Mouse (Mus musculus): ENCODE measurements around the gene Snx18.
A peak's percentile ranks its signal among the peaks of the same experiment; 100 is the strongest.

The Snx18 gene

DNA sequence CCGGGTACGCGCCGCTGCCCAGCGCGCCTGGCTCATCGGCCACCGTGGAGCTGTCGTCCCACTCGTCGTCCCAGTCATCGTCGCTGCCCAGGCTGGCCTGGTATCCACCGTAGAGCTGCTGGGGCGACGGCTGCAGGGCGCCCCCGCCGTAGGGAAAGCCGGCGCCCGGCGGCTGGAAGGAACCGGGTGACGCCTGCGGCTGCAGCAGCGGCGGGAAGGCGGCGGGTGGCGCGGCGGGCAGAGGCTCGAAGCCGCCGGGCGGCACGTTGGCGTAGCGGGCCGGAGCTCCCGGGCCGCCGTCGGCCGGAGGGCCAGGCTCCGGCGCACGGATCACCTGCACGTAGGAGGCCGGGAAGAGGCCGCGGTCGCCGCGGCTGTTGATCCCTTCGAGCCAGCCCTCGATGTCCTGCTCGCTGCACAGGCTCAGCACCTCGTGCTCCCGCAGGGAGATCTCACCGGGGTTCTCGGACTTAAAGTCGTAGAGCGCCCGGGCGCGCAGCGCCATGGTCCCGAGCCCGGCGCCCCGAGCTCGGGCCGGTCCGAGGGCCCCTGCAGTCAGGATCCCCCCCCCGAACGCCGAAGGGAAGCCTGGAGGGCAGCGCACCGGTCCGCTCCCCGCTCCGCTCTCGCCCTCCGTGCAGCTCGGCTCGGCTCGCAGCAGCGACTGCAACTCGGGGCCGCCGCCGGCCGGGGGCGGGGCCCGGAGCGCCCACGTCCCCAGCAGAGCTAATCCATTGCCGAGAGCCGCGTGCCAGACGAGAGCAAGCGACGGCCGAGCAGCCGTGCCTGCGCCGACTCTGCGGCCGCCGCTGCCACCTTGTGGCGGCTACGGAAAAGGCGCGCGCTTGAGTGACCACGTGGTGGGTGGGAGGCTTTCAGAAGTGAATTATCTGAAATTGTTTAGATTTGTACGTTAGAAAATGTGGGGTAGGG lies at the start of gene Snx18:
TSS of gene Snx18 (minus strand) at position 674 of the 933 bp plus-strand sequence.
- peak; percentile 89 for DNase-seq

DNA sequence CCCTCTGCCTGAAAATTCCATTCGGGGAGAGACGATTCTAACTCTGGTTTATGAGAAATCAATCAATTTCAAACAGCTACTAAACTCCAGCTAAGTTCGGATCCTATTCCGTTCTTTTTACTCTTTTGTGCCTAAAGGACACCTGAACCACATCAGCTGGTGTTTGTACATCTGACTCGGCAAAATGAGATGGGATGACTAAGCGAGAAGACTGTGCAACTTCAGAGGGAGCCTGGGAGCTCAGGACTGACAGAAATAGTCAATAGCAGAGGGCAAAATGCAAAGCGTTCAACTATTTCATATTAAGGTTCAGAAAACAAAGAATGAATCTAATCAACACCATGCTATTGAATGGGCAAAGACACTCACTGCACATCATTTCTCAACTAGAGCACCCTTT lies 45.5 kb upstream of the Snx18 start:
- no peak for DNase-seq

DNA sequence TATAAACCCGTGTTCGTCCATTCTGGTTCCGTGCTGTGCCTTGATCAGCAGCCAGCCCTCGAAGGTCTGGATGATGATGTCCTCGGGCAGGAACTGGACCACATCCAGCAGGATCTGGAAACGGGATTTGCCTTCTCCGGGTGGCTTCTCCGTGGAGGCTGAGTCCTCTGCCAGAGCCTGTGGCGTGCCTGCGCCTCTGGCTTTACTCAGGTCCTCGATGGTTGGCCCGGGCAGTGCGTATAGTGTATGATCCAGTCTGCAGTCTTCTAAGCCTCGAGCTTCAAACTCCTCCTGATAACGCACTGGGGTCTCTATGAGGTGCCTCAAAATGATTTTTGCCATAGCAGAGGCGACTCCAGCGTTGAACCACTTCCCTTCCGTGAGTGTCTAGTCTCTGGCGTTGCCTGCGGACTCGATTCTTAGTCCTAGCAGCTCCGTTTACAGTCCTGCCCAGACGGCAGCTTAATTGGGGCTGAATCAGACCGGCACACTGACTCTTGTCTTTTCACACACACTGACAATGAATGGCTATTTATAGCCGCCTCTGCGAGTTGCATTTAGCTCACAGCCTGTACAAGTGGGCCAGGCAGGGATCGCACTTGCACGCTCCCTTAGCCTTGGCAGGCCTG lies 44.9 kb upstream of the Snx18 start, which contains the start of gene Hspb3:
TSS of gene Hspb3 (minus strand) at position 526 of the 629 bp plus-strand sequence.
- peak; percentile 56 for DNase-seq

DNA sequence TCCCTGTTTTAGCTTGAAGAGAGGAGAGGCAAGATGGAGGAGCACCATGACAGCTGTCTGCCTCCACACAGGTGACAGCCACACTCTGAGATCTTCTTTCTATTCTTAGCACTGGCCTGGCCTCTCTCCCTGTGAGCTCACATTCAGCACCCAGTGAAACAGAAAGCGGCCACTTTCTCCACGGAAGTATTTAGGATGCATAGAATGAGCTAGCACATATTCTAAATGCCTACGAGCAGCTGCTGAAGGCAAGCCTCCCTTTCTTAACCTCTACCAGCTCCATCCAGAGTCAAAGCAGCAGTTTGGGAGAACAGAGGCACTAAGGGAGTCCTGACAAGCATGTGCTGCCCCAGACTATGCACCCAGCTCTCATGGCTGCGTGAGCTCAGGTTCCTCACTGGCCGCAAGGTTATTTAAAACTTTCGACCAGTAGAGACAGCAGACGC lies 43.5 kb upstream of the Snx18 start:
- no peak for DNase-seq

DNA sequence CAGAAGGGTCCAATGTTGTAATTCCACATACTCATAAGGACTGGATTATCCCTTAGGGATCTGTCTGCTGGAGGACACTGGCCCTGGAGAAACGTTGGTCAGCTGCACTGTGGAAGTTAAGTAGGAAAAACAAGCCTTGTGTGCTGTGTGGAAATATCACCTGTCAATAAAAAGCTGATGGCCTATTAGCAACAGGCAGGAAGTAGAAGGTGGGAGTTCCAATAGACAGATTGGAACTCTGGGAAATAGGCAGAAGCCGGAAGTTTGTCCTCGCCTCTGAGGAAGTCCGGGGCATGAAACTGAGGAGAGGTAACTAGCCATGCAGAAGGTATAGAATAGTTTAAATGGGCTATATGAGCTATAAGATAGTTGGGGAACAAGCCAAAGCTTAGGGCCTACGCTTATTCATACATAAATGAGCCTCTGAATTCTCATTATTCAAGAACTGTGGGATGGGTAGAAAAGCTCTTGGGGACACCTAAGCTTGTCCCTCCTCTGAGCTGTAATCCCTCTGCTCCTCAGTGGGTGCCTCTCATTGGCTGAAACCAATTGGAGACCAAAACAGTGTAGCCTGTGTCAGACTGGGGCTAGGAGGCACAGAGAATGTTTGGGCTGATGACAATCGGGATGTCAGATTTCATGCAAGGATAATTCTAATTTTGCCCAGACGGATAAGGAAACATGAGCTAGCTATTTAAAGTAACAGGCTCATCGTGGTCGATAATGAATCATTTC lies 42.4 kb upstream of the Snx18 start:
- no peak for DNase-seq

DNA sequence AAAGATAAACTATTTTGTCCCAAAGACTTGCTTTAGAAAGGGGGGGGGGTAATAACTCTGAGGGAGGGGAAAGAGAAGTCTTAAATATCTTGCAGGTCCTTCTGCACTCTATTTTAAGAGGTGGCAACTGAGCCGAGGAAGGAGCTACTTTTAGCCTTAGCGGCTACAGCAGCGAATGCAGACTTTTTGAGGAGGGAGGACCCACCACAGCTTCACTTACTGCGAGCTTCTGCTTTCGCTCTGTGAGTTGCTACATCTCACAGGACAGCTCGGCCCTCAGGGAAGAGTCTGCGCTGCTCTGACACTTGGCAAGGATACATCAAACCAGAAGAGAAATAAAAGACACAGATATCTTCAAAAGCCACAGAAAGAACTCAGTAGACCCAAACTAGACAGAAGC lies 38.8 kb upstream of the Snx18 start:
- no peak for DNase-seq

DNA sequence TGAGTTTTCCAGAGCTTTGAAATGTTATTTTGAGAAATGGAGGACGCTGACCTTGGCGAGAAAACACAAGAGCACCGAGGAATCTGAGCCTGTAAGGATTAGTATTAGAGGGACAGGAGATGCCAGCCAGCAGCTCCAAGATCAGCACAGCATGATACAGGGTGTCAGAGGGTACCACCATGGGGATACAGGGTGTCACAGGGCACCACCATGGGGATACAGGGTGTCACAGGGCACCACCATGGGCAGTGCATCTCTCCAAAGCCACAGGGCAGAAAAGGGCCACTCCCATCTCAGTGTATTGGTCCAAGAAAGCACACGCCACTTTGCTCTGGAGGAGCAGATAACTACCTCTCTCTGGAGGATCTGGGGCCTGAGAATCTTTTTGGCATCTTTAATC lies 38.3 kb upstream of the Snx18 start:
- no peak for DNase-seq

DNA sequence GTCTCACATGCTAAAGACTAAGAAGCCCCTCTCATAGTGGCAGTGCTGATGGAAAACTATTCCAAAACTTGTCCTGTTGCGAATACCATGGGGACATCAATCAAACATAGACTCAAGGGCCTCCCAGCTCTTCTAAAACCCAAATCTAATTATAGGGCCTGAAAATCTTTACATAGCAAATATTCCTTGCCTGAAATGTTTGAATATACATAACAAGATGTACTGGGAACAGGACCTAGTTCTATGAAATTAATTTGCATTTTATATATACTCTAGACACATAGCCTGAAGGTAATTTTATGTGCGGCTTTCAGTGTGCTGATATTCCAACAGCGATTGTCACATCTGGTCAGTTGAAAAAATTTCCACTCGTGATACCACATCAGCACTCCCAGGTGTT lies 37.1 kb upstream of the Snx18 start:
- no peak for DNase-seq

DNA sequence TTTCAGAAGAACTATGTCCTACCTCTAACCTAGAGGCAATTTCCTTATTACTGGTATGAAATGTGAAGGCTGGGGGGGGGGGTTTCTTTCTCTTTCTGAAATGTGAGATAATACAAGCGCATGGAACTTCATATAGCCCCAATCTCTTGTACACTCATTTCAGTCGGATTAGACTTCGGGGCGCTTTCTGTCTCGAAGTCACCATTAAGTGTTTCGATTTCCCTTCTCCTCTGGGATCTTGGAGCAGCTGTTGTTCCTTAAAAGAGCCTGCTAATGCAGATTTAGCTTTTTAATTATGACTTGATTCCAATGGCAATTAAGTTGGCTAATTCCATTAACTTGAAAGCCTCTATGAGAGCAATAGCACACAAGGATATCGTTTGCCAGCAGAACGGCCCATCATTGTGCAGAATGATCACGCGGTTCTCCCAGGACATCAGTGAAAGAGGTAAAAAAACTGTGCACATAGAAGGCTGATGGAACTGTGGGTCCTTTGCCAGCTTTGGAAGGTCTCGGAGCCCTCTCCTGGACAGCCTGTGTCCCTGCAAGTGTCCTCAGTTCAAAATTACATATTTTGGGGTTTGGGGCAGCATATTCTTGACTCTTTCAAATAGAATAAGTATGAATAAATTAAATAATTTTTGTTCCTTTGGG lies 22.7 kb upstream of the Snx18 start:
- DNase-seq = no peak

DNA sequence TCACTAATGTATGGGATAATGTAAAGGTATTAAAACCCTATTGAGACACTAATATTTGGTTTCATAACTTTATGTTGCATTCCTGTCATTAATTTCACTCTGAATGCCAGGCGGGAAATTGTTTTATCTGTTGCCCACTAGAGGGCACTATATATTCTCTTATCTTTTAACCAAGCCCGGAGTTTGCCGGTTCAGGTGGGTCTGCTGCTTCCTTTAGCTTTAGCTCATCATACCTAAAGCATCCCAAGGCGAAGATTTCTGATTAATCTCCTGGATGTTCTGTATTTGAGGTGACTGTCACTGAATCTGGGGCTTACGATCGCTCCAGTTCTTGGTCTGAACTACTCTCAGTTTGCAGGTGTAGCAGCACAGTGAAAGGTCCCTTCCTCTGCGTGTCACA lies 20.6 kb upstream of the Snx18 start:
- DNase-seq = peak; percentile 20

DNA sequence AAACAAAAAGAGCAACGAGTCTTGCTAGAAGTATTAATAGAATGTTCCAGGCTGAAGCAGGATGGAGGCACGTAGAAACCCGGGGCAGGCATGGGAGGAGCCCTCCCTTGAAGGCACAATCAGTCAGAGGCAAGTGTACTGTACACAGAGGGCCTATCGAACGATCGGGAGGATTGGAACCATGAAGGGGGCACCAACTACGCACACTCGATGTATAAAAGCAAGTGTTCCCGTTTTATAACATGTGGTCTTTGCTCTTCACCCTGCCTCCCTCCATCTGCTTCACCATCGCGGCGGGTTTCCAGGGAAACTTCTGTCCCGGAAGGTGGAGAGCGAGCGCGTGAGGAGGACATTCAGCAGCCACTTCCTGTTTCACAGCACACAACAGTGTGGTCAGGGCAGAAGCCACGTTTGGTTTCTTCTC lies 17.4 kb upstream of the Snx18 start:
- DNase-seq = no peak

DNA sequence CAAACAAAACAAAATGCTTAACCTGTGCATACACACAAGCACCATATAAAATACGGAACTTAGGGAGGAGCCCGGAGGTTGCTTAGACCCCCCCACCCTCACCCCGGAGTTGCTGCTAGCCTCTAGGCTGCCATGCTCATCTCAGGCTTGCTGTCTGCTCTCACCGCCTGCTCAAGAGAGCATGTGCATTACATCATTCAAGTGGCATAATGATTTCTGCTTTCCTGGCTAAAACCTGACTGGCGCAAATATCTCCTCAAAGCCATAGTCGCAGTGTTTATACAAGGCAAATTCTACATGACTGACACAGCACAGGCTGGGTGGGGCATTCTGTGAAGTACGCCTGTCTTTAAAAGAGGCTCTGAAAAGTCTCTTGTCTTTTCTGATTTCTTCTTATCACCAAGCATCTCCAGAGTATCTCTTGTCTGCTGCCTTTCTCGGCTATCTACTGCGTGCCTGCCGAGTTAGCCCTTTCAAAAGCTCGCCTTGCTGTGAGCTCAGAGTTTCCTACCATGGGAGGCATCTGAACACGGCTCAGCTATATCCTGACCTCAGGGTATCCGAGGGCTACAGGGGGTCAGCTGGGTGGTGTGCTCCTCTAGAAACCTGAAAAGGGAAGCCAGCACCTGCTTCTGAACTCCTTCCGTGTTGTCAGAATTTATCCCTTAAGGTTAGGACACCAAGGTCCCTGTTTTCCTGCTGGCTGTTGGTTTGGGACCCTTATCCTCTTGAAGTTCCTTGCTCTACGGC lies 16.5 kb upstream of the Snx18 start:
- no peak for DNase-seq

DNA sequence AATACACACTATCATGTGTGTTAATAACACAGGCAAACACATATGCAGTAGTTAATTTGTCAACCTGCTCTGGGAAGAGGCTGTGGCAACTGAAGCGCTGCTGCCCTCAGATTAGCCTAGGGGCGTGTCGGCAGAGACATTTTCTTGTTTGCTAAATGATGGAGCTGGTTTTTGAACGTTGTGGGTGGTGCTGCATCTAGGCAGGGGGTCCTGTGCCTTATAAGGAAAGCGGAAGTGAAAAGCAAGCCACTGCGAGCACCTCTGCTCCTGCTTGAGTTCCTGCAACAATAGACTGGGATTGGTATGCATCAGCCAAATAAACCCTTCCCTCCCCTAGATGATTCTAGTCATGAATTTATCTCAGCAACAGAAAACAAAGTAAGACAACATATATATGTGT lies 14.1 kb upstream of the Snx18 start:
- DNase-seq = no peak

DNA sequence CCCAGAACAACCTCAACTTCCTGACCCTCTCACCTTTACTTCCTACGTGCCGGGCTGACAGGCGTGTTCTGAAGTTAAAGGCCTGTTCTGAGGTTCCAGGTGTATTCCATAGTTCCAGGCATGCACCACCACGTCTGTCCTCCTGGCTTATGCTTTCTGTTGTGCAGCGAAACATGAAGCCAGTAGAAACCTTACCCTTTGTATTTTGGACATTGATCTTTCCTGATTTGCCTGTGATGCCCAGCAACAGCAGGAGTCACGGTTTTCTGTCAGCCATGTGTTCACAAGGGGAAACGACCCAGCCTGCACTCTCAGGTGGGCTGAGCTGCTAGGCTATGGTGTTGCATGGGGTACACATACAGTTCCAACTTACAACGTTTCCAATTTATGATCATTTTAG lies 9.2 kb upstream of the Snx18 start:
- DNase-seq = no peak

DNA sequence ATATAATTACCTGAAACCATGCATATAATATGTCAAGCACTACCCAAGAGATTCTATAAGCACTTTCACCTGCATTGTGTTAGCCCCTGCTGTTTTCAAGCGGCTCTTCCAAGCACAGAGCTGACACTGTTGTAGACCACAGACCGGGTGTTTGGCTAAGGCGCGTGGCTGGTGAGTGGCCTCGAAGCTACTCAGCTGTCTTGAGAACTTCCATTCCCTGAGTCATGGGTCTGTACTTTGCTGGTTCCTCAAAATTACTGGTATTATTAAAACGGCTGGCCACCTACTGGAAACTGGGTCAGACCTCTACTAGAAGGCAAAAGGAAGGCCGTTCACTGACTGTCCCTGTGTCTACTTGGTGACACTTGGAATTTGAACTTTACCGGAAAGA lies 4.5 kb upstream of the Snx18 start:
- DNase-seq = no peak

DNA sequence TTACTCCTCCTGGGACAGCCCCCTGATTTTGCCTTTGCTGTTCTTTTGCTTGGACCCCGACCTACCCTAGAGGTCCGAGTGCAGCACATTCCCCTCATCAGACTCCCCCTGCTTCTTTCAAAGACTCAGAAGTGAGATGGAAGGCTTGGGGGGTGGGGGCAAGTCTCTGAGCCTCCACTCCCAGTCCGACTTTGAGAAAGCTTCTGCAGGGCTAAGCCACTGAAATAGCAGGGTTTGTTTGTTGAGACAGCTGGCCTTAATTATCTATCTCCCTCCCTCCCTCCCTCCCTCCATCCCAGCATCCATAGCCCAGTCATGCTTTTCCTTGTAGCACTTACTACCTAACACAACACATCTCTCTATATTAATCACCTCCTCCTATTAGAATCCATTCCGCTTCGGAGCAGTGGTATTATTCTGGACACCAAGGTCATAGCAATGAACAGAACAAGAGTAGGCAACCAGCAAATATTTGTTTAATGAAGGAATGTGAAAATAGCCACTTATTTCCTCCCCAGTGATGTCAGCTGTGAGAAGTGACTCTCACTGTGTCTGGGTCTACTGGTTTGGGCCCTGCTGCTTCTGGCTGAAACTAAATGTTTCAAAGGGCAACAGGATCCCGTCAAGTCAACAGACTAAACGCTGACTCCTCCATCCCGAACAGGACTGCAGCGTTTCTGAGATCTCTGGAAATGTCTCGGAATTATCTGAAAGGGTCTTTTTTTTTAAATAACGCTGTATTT lies 3.9 kb upstream of the Snx18 start:
- no peak for DNase-seq

DNA sequence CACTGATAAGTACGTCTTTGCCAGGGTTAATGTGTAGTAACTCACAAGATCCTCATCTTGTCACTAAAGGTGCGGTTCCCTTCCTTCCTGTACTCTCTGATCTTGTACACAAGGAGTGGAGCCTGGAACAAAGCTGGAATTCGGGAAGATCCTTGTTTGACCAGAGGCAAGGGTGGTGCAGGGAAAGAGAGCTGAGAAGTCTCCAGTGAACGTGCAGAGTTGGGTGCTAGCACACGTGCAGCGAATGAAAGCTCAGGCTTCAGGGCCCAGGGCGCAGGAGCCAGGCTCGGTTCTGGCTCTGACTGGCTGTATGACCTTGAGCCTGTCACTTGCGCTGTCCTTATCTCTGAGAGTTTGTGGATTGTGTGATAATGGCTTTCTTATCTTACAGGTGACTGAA lies 639 bp upstream of the Snx18 start:
- no peak for DNase-seq

DNA sequence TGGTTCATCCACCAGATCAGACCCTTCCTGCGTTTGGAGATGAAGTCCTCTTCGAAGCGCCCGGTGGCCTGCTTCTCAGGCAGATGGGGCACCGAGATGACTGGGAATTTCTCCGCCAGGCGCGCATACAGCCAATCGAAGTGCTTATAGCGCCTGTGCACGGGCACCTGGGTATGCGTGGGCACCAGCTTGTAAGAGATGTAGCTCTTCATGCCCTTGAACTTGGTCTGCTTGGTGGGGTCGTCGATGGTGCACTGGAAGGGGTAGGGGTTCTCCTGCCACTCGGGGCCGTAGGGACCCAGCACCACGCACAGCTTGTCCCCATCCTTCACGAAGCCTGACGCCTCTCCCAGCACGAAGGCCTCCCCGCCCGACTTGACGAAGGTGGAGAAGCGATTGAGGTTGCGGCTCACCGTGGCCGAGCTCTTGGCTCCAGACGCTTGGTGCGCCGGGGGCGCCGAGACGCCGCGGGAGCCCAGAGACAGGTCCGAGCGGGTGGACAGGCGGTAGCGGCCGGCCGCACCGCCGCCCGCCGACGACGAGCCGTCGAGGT lies 950 bp downstream of the Snx18 start:
- no peak for DNase-seq

DNA sequence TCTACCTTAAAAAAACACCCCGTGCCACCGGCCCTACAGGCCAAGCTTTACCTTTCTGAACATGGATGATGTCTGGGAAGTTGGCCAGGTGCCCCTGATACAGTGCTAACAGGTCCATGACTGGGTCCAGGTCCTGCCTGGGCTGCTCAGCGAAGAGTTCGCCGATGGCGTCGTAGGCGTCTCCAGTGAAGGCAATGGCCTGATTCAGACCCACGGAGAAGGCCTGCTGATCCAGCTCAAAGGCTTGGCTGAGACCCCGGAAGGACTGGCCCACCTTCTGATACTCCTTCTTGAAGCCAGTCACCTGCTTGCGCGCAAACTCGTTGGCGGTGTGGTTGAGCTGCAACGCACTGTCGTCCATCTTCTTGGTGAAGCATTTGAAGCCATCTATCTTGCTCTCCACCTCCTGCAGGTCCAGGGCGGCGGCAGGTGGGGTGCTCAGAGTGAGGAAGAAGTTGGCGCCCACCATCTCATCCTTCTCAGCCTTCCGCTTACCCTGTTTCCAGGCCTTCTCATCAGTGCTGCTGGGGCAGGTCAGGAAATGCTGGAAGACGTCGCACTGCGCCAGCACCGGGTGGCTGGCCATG lies 1.5 kb downstream of the Snx18 start:
- DNase-seq = no peak

DNA sequence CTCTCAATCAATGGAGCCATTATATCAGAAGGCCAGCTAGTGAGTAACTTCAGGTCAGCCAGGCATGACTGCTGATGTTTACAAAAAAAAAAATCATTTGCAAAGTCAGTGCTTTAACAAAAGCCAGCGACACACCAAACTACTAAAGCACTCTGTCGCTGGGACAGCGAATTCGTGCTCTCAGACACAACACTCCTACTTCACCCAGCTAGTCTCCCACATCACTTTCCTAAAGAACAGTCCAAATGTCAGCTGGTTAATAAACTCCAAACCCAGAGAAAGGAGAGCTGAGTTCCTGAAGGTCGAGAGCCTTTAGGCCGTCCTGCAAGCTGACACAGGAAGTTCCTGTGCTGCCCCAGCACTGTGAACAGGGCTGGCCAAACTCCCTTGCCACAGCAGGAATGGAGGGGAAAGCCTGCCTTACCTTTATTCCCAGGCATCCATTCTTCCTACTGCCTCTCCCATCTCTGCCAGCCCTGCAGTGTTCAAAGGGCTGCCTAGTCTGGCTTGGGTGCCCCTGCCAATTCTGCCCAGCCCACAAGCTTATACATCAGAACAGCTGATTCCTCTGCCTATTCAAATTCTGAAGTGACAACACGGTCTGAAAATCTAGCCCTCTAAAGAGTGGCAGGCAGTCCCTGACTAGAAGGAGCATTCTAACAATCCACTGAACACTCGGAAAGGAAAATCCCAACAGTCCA lies 2.2 kb downstream of the Snx18 start:
- DNase-seq = no peak
